Mouse (Mus musculus): ENCODE measurements around the gene Vps29. TPM values are rescaled to one million over a fixed set of nuclear protein-coding genes. Genes with fewer than 3 reads are reported as not detected.
"Not testable (repeated sequence)": the region's sequence is repeated elsewhere in the genome, so short reads cannot be mapped to it uniquely, and the experiment has no call there.

Gene Vps29
- polyA plus RNA-seq, 1 experiment from 2014 or later = 270 TPM

DNA sequence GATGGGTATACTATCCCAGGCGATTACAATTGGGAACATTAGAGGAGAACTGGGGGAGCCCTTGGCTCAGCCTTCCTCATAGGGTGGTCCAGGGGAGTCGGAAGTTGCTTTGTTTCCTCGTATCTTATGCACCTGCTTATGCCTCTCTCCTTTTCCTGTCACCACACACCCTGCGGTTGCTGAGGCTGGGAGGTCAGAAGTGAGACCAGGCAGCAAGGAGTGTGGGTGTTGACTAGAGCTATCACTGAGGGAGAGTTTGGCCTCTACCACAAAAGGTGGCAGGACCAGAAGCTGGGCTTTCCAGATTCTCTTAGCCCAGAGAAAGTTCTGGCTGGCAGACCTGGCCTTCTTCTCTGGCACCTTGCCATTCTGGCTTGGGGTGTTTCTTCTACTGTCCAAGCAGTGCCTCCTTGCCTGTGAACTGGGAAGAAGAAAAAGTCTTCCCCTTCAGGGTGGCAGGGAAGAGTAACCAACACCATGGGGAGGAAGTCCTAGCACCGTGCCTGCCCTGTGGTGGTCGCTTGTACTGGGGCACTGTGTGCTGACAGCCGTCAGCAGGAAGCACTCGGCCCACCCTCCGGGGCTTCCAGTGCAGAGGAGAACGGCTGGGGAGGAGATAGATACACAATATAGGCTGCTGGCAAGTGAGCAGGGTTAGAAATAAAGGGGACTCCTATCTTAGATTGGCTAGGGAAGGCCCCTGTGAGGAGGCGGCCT, 36.7 kb upstream of the Vps29 start:
- in situ Hi-C loops (cut with MboI; ENCODE audit: low pct_unique_long_range_greater_than_20kb) = no loop called here

DNA sequence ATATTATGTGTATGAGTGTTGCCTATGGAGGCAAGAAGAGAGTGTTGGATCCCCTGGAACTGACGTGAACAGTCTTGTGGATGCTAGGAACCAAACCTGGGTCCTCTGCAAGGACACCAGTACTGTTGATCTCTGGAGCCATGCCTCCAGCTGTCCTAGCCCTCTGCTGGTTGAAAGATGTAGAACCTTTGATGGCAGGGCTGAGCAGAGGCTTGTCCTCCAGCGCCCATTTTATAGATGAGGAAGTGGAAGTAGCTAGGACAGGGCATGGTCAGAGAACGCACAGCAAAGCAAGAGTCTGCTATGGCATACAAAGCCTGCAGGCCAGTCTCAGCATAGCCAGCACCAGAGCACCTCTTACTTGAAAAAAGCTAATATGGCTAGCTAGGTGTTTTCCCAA, 36.1 kb upstream of the Vps29 start:
- no peaks in the 10 kb centered on the region for H3K27me3 ChIP-seq
- DNase-seq (ENCODE audit: low read depth, low spot score) (no peak), ATAC-seq (no peak)
- ChIA-PET POLR2A (interaction anchor here (2.4 kb wide), 1 partner anchor 9 kb away, joined by 11 read pairs; no protein-coding TSS in a partner anchor), CTCF (interaction anchor here (0.8 to 1.1 kb wide), 2 partner anchors 18 to 37 kb away, joined by 3 read pairs; no protein-coding TSS in a partner anchor)
- in situ Hi-C loops (cut with MboI; ENCODE audit: low pct_unique_long_range_greater_than_20kb) = no loop called here
- no peak for TF ChIP-seq CTCF (IDR thresholded peaks at IDR 0.05)

More for the DNA sequence above, 36.7 kb upstream of the Vps29 start:
- TF ChIP-seq CTCF (IDR thresholded peaks at IDR 0.05) = no peak
- no peaks in the 10 kb centered on the region for H3K27me3 ChIP-seq
- ChIA-PET POLR2A (interaction anchor here (2.4 kb wide), 1 partner anchor 10 kb away, joined by 11 read pairs; no protein-coding TSS in a partner anchor), CTCF (interaction anchor here (1.1 to 3.4 kb wide), 2 partner anchors 9 to 62 kb away, joined by 3 to 27 read pairs; no protein-coding TSS in a partner anchor)
- ATAC-seq (no peak), DNase-seq (ENCODE audit: low read depth, low spot score) (no peak)

DNA sequence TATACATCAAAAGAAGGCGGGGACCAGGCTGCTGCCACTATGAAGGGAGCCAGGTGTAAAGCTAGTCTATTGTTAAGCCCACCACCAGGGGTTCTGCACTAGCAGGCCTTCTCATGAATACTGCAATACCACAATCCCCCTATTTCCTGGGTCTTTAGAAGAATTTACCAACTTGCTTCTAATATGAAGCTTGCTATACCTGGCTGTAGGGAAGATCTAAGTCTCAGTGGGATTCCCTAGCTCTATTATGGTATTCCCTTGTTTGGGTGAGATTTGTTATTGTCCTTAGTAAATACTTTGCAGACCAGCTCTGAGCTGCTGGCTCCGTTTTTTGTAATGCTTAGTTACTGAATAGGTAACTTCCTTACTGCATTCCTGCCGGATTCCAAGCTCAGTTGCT, 35.2 kb upstream of the Vps29 start:
- H3K27me3 ChIP-seq; in situ Hi-C loops (cut with MboI; ENCODE audit: low pct_unique_long_range_greater_than_20kb); DNase-seq (ENCODE audit: low read depth, low spot score); ATAC-seq: not testable (repeated sequence)
- ChIA-PET CTCF (interaction anchor here (0.7 to 2.0 kb wide), 7 partner anchors 8 to 38 kb away, joined by 3 to 6 read pairs (median 3); no protein-coding TSS in a partner anchor), POLR2A (interaction anchor here (1.5 kb wide), 1 partner anchor 15 kb away, joined by 4 read pairs; no protein-coding TSS in a partner anchor)

DNA sequence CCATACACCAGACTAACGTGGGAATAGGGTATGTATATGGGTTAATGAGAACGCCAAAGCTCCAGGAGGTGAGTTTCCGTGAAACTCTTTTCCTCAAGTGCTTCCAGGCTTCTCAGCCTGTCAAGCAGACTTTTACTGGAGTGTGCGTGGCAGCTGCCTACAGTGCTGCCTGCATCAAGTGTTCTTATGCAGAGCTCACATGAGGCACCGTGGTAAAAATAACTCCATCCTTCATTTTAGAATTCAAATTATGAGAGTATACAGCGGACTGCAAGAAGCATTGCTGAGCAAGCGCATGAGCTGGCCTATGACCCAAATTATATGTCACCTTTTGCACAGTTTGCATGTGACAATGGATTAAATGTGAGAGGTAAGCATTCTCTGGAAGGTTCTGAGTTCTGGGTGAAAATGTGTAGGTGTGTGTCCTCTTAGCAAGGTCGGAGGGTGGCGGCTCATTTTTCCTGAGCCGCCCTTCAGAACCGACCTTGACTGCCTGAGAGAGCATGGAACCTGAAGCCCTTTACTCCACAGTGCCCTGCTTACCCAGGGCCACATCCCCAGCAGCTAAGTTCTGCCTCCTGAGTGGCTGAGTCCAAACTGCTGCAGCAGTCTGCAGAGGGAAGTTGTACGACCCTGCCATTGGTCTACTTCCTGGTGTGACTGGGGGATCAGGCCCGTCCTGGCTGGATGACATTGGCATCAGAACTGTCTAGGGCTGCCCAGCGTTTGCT, 34.5 kb upstream of the Vps29 start:
- TF ChIP-seq CTCF (IDR thresholded peaks at IDR 0.05) = no peak
- ATAC-seq = no peak

DNA sequence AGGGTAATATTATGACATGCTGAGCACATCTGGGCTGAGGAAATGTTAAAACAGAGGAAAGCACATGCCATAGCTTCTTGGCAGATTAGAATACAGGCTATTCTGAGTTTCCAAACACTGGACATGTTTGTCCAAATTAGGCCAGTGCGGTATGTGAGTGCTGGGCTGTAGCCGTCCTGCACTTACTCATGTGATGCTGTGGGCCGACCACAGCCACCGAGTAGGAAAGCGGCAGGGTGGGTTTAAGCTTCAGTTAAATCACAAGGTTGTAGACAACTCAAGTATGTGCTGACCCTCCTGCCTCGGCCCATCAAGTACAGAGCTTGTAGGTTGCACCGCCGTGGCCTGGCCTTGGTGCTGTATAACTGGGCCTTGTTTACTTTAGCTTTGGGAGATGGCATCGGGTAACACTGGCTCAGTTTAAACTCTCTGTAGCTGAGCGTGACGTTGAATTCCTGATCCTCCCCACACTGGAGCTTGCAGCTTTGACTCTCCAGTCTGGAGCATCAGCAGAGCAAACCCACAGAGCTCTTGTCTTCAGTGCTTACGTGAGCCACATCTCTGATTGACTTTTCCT, 33.9 kb upstream of the Vps29 start:
- TF ChIP-seq CTCF (IDR thresholded peaks at IDR 0.05) = no peak
- in situ Hi-C loops (cut with MboI; ENCODE audit: low pct_unique_long_range_greater_than_20kb) = no loop called here
- POLR2A ChIA-PET = interaction anchor here (0.6 to 1.5 kb wide), 3 partner anchors 16 to 35 kb away, joined by 4 read pairs; no protein-coding TSS in a partner anchor
- ATAC-seq = no peak
- no peaks in the 10 kb centered on the region for H3K27me3 ChIP-seq
- CTCF ChIA-PET = interaction anchor here (0.8 to 2.0 kb wide), 7 partner anchors 9 to 59 kb away, joined by 3 to 6 read pairs (median 5); no protein-coding TSS in a partner anchor
- no peak for DNase-seq (ENCODE audit: low read depth, low spot score)

More for the DNA sequence above, 34.5 kb upstream of the Vps29 start:
- DNase-seq (ENCODE audit: low read depth, low spot score) = no peak
- POLR2A ChIA-PET = interaction anchor here (0.6 to 1.5 kb wide), 3 partner anchors 16 to 34 kb away, joined by 4 read pairs; no protein-coding TSS in a partner anchor
- CTCF ChIA-PET = interaction anchor here (0.7 to 2.0 kb wide), 10 partner anchors 9 to 60 kb away, joined by 3 to 6 read pairs (median 3); no protein-coding TSS in a partner anchor
- in situ Hi-C loops (cut with MboI; ENCODE audit: low pct_unique_long_range_greater_than_20kb) = no loop called here
- no peaks in the 10 kb centered on the region for H3K27me3 ChIP-seq

DNA sequence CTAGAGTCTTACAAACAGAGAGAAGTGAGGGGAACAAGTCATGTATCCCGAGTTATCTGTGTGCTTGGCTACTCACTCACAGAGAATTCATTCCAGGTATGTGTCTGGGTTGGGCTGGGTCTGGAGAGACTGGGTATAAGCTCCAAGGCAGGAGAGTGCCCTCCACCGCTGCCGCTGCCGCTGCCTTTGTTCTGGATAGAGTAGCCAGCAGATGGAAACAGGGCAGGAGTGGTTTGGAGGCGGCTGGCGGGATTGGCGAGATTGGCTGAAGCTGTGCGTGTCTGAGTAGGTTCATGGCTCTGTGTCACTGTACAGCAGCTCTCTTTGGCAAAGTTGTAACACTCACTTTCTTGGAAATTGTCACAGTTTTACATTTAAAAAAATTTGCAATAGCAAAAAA, 30.6 kb upstream of the Vps29 start:
- no peak for TF ChIP-seq CTCF (IDR thresholded peaks at IDR 0.05)
- ChIA-PET CTCF (interaction anchor here (0.9 to 5.8 kb wide), 5 partner anchors 8 to 23 kb away, joined by 4 to 28 read pairs (median 7); no protein-coding TSS in a partner anchor), POLR2A (interaction anchor here (0.7 kb wide), 1 partner anchor 121 kb away, joined by 4 read pairs; no protein-coding TSS in a partner anchor)
- no peaks in the 10 kb centered on the region for H3K27me3 ChIP-seq
- in situ Hi-C loops (cut with MboI; ENCODE audit: low pct_unique_long_range_greater_than_20kb) = no loop called here
- DNase-seq (ENCODE audit: low read depth, low spot score) = no peak
- ATAC-seq = no peak

DNA sequence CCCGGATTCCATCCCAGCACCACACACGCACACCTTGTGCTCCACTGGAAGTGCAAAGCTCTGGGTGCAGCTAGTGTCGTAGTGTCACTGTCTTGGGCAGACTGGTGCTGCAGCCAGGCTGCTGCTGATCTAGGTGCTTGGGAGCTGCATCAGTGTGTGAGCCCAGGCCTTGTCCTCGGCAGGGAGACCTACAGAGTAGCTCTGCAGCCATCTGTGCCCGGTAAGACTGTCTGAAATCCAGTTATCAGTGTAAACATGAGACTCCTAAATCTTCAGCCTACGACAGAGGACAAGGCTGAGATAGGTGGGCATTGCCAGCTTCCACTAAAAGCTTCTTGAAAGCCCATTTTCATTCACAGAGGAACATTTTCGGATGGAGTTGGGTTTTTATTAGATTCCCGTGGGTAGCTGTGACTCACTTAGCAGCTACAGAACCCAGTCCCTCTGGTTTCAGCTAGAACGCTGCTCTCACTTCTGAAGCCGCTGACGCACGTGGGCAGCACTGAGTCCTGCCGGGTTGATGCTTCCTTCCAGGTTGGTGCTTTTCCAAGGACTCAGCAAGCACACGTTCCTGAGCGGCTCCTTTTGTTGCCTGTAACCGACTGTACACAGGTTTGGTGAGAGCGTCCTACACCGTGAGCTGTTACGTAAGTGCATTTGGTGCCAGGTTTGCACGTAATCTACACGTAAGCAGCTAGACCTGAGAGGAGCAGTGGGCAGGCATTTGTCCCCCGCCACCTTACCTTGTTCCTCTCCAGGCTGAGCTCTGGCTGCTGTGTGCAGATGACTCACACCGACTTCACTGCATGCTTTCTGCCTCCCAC, 29.3 kb upstream of the Vps29 start:
- ChIA-PET POLR2A (interaction anchor here (0.5 kb wide), 1 partner anchor 577 kb away, joined by 3 read pairs; no protein-coding TSS in a partner anchor), CTCF (interaction anchor here (0.9 to 5.8 kb wide), 8 partner anchors 9 to 51 kb away, joined by 3 to 28 read pairs (median 6); no protein-coding TSS in a partner anchor)
- H3K27me3 ChIP-seq = no peaks in the 10 kb centered on the region
- in situ Hi-C loops (cut with MboI; ENCODE audit: low pct_unique_long_range_greater_than_20kb) = no loop called here
- ATAC-seq (peak; percentile 34), DNase-seq (ENCODE audit: low read depth, low spot score) (no peak)
- no peak for TF ChIP-seq CTCF (IDR thresholded peaks at IDR 0.05)

DNA sequence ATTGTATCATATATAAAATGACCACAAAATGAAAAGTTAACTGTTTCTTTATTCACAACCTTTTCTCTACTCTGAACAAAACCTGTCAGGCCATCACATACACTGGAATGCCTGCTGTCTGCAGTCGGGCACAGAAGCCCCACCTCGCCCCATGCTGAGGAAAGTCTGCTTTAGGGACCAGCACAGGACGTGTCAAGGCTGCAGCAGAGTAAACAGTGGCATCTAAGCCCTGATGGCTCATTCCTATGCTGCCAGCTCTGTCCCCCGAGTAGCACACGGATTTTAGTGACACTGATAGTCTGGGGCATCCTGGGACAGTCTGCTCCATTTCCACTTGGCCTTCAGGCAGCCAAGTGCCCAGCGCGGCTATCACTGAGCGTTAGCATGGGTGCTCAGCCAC, 28.7 kb upstream of the Vps29 start:
- DNase-seq (ENCODE audit: low read depth, low spot score) = no peak
- ChIA-PET POLR2A (interaction anchor here (0.5 to 0.9 kb wide), 2 partner anchors 46 to 578 kb away, joined by 3 read pairs; partner anchors contain the start of gene Gpn3), CTCF (interaction anchor here (1.5 to 5.8 kb wide), 6 partner anchors 10 to 51 kb away, joined by 5 to 28 read pairs (median 7); no protein-coding TSS in a partner anchor)
- no peak for TF ChIP-seq CTCF (IDR thresholded peaks at IDR 0.05)
- in situ Hi-C loops (cut with MboI; ENCODE audit: low pct_unique_long_range_greater_than_20kb) = no loop called here
- no peak for ATAC-seq
- H3K27me3 ChIP-seq = no peaks in the 10 kb centered on the region

DNA sequence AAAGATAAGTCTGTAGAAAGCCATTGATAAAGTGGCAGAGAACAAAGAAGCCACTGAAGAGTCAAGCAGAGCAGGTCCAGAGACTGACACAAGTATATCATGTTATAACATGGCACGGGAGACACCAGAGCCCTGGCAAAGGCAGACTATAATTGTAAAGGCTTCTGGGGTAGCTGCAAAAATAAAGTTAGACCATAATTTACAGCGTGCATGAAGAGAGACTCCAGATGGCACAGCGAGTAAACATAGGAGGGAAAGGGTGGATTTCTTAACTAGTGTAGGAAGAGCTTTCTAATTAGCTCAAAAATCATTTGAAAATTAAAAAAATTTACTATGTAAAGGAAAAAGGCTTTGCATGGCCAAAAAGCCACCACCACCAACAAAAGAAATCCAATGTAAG, 26.9 kb upstream of the Vps29 start:
- ChIA-PET POLR2A (interaction anchor here (2.7 kb wide), 1 partner anchor 10 kb away, joined by 11 read pairs; no protein-coding TSS in a partner anchor), CTCF (interaction anchor here (1.5 to 5.8 kb wide), 4 partner anchors 11 to 47 kb away, joined by 4 to 28 read pairs (median 18); no protein-coding TSS in a partner anchor)
- in situ Hi-C loops (cut with MboI; ENCODE audit: low pct_unique_long_range_greater_than_20kb) = no loop called here
- no peaks in the 10 kb centered on the region for H3K27me3 ChIP-seq
- no peak for ATAC-seq
- TF ChIP-seq CTCF (IDR thresholded peaks at IDR 0.05) = no peak
- no peak for DNase-seq (ENCODE audit: low read depth, low spot score)

All from Patski (cell line).